Mouse (Mus musculus): Measurements from ENCODE around the gene Asb17. TPM values are rescaled to one million over a fixed set of nuclear protein-coding genes. Genes with fewer than 3 reads are reported as not detected.
A peak's percentile ranks its signal among the peaks of the same experiment; 100 is the strongest.

Asb17 gene
- not detected in 2 replicates for polyA plus RNA-seq (2012; rRNA removed)

- H3K4me1 ChIP-seq (ENCODE audit: control insufficient read depth, insufficient read depth, low read length): no peaks in the 10 kb centered on the region
- H3K27me3 ChIP-seq (ENCODE audit: control insufficient read depth, insufficient read depth, low read length): no peaks in the 10 kb centered on the region
- TF ChIP-seq POLR2A (IDR thresholded peaks at IDR 0.05; ENCODE audit: borderline replicate concordance, insufficient read depth, low read length) (no peak), CTCF (IDR thresholded peaks at IDR 0.05; ENCODE audit: borderline replicate concordance, insufficient read depth, low read depth, low read length) (no peak)
- H3K4me3 ChIP-seq (replicated peaks; ENCODE audit: insufficient read depth, low read depth, low read length): no peak within 1 kb of the TSS
- no peak for DNase-seq
- no peak within 1 kb of the TSS for H3K27ac ChIP-seq (ENCODE audit: insufficient read depth, low read length)
- 92% methylated on average over 10 of the region's 10 CpGs for whole genome bisulfite sequencing
Measured at GRCm38 (mm10) chr3:153844030-153844429, at the start of gene Asb17. Gene Asb17, plus strand, starts transcription at chr3:153844209.

DNA sequence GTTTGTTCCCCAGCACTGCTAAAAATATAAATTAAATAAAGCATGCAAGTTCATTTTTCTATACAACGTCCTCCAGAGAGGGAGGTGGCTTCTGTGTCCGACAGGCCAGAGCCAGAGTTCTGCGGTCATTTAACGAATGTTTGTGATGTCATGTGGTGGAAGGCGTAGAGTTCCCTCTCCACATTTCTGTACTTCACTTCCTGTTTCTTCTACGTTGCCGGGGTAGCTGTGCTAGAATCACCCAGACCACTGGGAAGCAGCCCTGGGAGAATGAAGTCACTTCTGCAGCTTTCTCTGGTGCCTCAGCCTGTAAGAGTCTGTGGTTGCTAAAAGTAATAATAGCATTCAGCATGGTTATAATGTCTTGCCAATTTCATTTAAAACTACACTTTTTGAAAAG, 46.4 kb upstream of the Asb17 start:
- DNase-seq: no peak
- no peaks in the 10 kb centered on the region for H3K4me1 ChIP-seq (ENCODE audit: control insufficient read depth, insufficient read depth, low read length)
- no peak for TF ChIP-seq POLR2A (IDR thresholded peaks at IDR 0.05; ENCODE audit: borderline replicate concordance, insufficient read depth, low read length)
- no peak for TF ChIP-seq CTCF (IDR thresholded peaks at IDR 0.05; ENCODE audit: borderline replicate concordance, insufficient read depth, low read depth, low read length)
- H3K27me3 ChIP-seq (ENCODE audit: control insufficient read depth, insufficient read depth, low read length): no peaks in the 10 kb centered on the region
- WGBS: 80% methylated on average over 7 of the region's 7 CpGs
- no peak overlapping the region for H3K27ac ChIP-seq (ENCODE audit: insufficient read depth, low read length)
- no peak overlapping the region for H3K4me3 ChIP-seq (replicated peaks; ENCODE audit: insufficient read depth, low read depth, low read length)

GRCm38 (mm10) chr3:153799603-153800002, 44.4 kb upstream of the Asb17 start:
- Histone ChIP-seq H3K4me3 (replicated peaks; ENCODE audit: insufficient read depth, low read depth, low read length) (no peak overlapping the region), H3K27ac (ENCODE audit: insufficient read depth, low read length) (no peak overlapping the region), H3K4me1 (ENCODE audit: control insufficient read depth, insufficient read depth, low read length) (no peaks in the 10 kb centered on the region), H3K27me3 (ENCODE audit: control insufficient read depth, insufficient read depth, low read length) (no peaks in the 10 kb centered on the region)
- DNase-seq: no peak
- 91% methylated on average over 11 of the region's 11 CpGs for WGBS
- TF ChIP-seq CTCF (IDR thresholded peaks at IDR 0.05; ENCODE audit: borderline replicate concordance, insufficient read depth, low read depth, low read length) (no peak), POLR2A (IDR thresholded peaks at IDR 0.05; ENCODE audit: borderline replicate concordance, insufficient read depth, low read length) (no peak)

DNA sequence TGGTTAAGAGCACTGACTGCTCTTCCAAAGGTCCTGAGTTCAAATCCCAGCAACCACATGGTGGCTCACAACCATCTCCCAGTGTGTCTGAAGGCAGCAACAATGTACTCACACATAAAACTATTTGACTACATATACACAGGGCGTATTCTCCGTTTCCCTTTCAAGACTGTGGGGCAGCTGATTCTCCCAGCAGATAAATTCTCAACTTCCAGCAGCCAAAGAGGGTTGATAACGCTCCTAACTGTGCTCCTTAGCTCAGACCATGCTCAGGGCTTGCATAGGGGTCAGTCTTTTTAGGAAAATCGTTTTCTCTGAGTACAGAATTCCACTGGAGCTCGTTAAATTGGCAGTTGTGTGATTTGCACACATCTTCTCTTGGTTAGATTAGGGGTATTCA, 43.3 kb upstream of the Asb17 start:
- Histone ChIP-seq H3K27me3 (ENCODE audit: control insufficient read depth, insufficient read depth, low read length) (no peaks in the 10 kb centered on the region), H3K27ac (ENCODE audit: insufficient read depth, low read length) (no peak overlapping the region), H3K4me3 (replicated peaks; ENCODE audit: insufficient read depth, low read depth, low read length) (no peak overlapping the region), H3K4me1 (ENCODE audit: control insufficient read depth, insufficient read depth, low read length) (no peaks in the 10 kb centered on the region)
- TF ChIP-seq CTCF (IDR thresholded peaks at IDR 0.05; ENCODE audit: borderline replicate concordance, insufficient read depth, low read depth, low read length): no peak
- no peak for TF ChIP-seq POLR2A (IDR thresholded peaks at IDR 0.05; ENCODE audit: borderline replicate concordance, insufficient read depth, low read length)
- no peak for DNase-seq
- 88% methylated on average over 5 of the region's 5 CpGs for WGBS

DNA sequence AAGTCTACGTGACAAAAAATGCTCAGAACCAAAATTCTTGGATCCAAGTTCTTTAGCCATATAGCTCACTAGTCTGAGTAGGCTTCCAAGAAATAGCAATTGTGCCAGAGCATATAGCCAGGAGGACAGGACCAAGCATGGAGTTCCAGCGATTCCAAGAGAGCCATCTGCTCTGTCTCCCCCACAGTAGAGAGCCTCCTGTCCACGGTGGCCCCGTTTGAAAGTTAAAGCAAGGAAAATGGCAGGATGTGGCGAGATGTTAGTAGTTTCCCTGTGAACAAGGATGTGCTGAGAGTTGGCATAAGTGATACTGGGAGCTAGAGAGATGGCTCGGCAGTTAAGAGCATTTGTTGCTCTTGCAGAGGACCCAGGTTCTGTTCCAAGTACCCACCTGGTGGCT, 42.5 kb upstream of the Asb17 start:
- no peak overlapping the region for H3K27ac ChIP-seq (ENCODE audit: insufficient read depth, low read length)
- H3K4me1 ChIP-seq (ENCODE audit: control insufficient read depth, insufficient read depth, low read length): peaks cover 1% of the 10 kb centered on the region; the same call in 1 of the 2 replicates
- no peaks in the 10 kb centered on the region for H3K27me3 ChIP-seq (ENCODE audit: control insufficient read depth, insufficient read depth, low read length)
- H3K4me3 ChIP-seq (replicated peaks; ENCODE audit: insufficient read depth, low read depth, low read length): no peak overlapping the region
- TF ChIP-seq POLR2A (IDR thresholded peaks at IDR 0.05; ENCODE audit: borderline replicate concordance, insufficient read depth, low read length): no peak
- no peak for TF ChIP-seq CTCF (IDR thresholded peaks at IDR 0.05; ENCODE audit: borderline replicate concordance, insufficient read depth, low read depth, low read length)
- WGBS: 39% methylated on average over 6 of the region's 6 CpGs
- no peak for DNase-seq

GRCm38 (mm10) chr3:153802640-153803039, 41.4 kb upstream of the Asb17 start:
- TF ChIP-seq POLR2A (IDR thresholded peaks at IDR 0.05; ENCODE audit: borderline replicate concordance, insufficient read depth, low read length): no peak
- no peak for TF ChIP-seq CTCF (IDR thresholded peaks at IDR 0.05; ENCODE audit: borderline replicate concordance, insufficient read depth, low read depth, low read length)
- no peak overlapping the region for H3K27ac ChIP-seq (ENCODE audit: insufficient read depth, low read length)
- H3K4me3 ChIP-seq (replicated peaks; ENCODE audit: insufficient read depth, low read depth, low read length): no peak overlapping the region
- peaks cover 3% of the 10 kb centered on the region; the same call in 1 of the 2 replicates for H3K4me1 ChIP-seq (ENCODE audit: control insufficient read depth, insufficient read depth, low read length)
- 94% methylated on average over 5 of the region's 5 CpGs for WGBS
- no peaks in the 10 kb centered on the region for H3K27me3 ChIP-seq (ENCODE audit: control insufficient read depth, insufficient read depth, low read length)
- no peak for DNase-seq

DNA sequence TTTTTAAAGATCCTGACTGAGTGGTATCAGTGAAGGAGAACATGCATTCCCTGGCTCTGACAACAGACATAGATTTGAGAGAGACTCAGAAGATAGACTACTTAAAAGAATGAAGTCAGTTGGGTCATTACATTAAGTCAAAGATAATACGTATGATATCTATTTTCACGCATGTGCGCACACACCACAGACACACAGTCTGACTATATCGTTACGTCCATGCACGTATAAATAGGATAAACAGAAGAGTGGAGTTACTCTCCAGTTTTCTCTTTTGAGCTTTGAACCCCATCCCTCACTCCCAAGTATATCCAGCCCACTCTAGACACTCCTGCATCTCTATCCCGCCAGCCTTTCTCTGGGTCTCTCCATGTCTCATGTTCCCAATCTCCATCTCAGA, 40.0 kb upstream of the Asb17 start:
- no peak for TF ChIP-seq CTCF (IDR thresholded peaks at IDR 0.05; ENCODE audit: borderline replicate concordance, insufficient read depth, low read depth, low read length)
- no peak for TF ChIP-seq POLR2A (IDR thresholded peaks at IDR 0.05; ENCODE audit: borderline replicate concordance, insufficient read depth, low read length)
- no peaks in the 10 kb centered on the region for H3K27me3 ChIP-seq (ENCODE audit: control insufficient read depth, insufficient read depth, low read length)
- H3K4me1 ChIP-seq (ENCODE audit: control insufficient read depth, insufficient read depth, low read length): peaks cover 3% of the 10 kb centered on the region; the same call in 1 of the 2 replicates
- no peak overlapping the region for H3K4me3 ChIP-seq (replicated peaks; ENCODE audit: insufficient read depth, low read depth, low read length)
- DNase-seq: no peak
- H3K27ac ChIP-seq (ENCODE audit: insufficient read depth, low read length): no peak overlapping the region
- 94% methylated on average over 7 of the region's 7 CpGs for WGBS

DNA sequence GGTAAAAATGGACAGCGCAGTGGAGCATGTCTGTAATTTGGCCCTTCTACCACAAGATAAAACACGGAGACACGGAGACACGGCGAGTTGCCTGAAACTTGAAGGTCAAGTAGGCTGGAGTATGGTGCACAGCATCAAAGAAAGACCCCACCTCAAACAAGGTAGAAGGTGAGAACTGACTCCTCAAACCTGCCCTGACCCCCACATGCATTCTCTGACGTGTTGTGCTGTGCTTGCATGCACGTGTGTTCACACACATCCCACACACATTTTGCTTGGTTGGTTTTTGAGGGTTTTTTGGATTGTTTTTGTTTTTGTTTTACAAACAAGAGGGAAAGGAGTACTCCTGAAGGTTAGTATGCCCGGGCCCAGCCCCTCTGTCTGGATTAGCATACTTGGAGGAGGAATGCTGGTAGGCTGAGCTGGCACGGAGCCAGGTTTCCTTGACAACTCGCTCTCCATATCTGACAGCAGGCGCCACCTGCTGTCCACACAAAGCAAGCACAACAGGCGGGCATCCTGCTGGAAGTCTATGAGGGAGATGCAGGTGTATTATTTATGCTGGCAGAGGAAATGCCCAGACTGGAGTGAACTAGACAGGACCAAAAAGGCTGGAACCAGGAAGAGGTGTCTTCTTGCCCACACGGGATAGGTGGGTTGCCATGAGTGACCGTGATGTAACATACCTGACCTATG, 37.8 kb upstream of the Asb17 start:
- Histone ChIP-seq H3K4me3 (replicated peaks; ENCODE audit: insufficient read depth, low read depth, low read length) (no peak overlapping the region), H3K27me3 (ENCODE audit: control insufficient read depth, insufficient read depth, low read length) (no peaks in the 10 kb centered on the region), H3K4me1 (ENCODE audit: control insufficient read depth, insufficient read depth, low read length) (peaks cover 3% of the 10 kb centered on the region; the same call in 1 of the 2 replicates), H3K27ac (ENCODE audit: insufficient read depth, low read length) (no peak overlapping the region)
- TF ChIP-seq CTCF (IDR thresholded peaks at IDR 0.05; ENCODE audit: borderline replicate concordance, insufficient read depth, low read depth, low read length) (peak; percentile 95), POLR2A (IDR thresholded peaks at IDR 0.05; ENCODE audit: borderline replicate concordance, insufficient read depth, low read length) (no peak)
- DNase-seq: peak; percentile 84 to 86
- 39% methylated on average over 14 of the region's 14 CpGs for WGBS

All from cerebellum, adult 2 months (tissue).